Mouse (Mus musculus) hindbrain, embryonic 11.5 days (tissue): ENCODE data around the gene Sept8. TPM values are rescaled to one million over a fixed set of nuclear protein-coding genes. Genes with fewer than 3 reads are reported as not detected.

Experiments used
- ATAC-seq: fragments of 200-750 bp; cut with Nextera tagmentation; 2 replicates; pipeline ENCODE4 v1.8.0; 2017; ENCODE audit warnings: mild to moderate bottlenecking, moderate TSS enrichment, moderate library complexity; ENCODE audit not compliant: low FRiP score
- DNase-seq: peaks from one replicate; pipeline ENCODE4 v3.0.0-alpha.2; 2015; ENCODE audit warnings: low spot score
- H3K27ac ChIP-seq: fragments of 300-500 bp; sonication (generic); 2 replicates; pipeline ENCODE4 v1.5.1; 2014; ENCODE audit warnings: mild to moderate bottlenecking, low read depth, low read length
- H3K27me3 ChIP-seq: fragments of 300-500 bp; sonication (generic); 2 replicates; pipeline ENCODE4 v1.6.1; 2014; ENCODE audit warnings: mild to moderate bottlenecking, low read length, moderate library complexity, mixed read lengths; ENCODE audit not compliant: control insufficient read depth, insufficient read depth
- H3K36me3 ChIP-seq: fragments of 300-500 bp; sonication (generic); 2 replicates; pipeline ENCODE4 v1.6.1; 2014; ENCODE audit warnings: mild to moderate bottlenecking, low read length, moderate library complexity, mixed read lengths; ENCODE audit not compliant: control insufficient read depth, insufficient read depth
- H3K4me1 ChIP-seq: fragments of 300-500 bp; sonication (generic); replicated peaks from 2 replicates; pipeline ENCODE4 v1.6.1; 2014; ENCODE audit warnings: low read length, mixed read lengths; ENCODE audit not compliant: control insufficient read depth, insufficient read depth
- H3K4me2 ChIP-seq: fragments of 300-500 bp; sonication (generic); replicated peaks from 2 replicates; pipeline ENCODE4 v1.6.1; 2014; ENCODE audit warnings: mild to moderate bottlenecking, low read depth, low read length
- H3K4me3 ChIP-seq: fragments of 300-500 bp; sonication (generic); 2 replicates; pipeline ENCODE4 v1.5.1; 2014; ENCODE audit warnings: low read depth, low read length
- H3K9ac ChIP-seq: fragments of 300-500 bp; sonication (generic); 2 replicates; pipeline ENCODE4 v1.6.1; 2014; ENCODE audit warnings: low read depth, low read length
- H3K9me3 ChIP-seq: fragments of 300-500 bp; sonication (generic); 2 replicates; pipeline ENCODE4 v1.6.1; 2016; ENCODE audit warnings: low read length; ENCODE audit not compliant: control insufficient read depth
- WGBS: fragments of 180-500 bp; shearing (Covaris S2); extraction: QIAGEN DNeasy Blood & Tissue Kit; methylation state at CpG from one replicate; pipeline ENCODE4 v1.1.7; 2014; 5-methylcytosine and 5-hydroxymethylcytosine counted together
- polyA plus RNA-seq: library from polyadenylated mRNA; unstranded; fragments of >200 nt; fragmentation: Nextera tagmentation; extraction: Ambion mirVana; gene quantifications from 2 replicates; pipeline ENCODE4 v1.2.1, GENCODE M21; 2014

The Sept8 gene
- polyA plus RNA-seq = 13.5 and 15.8 TPM in 2 replicates

DNA sequence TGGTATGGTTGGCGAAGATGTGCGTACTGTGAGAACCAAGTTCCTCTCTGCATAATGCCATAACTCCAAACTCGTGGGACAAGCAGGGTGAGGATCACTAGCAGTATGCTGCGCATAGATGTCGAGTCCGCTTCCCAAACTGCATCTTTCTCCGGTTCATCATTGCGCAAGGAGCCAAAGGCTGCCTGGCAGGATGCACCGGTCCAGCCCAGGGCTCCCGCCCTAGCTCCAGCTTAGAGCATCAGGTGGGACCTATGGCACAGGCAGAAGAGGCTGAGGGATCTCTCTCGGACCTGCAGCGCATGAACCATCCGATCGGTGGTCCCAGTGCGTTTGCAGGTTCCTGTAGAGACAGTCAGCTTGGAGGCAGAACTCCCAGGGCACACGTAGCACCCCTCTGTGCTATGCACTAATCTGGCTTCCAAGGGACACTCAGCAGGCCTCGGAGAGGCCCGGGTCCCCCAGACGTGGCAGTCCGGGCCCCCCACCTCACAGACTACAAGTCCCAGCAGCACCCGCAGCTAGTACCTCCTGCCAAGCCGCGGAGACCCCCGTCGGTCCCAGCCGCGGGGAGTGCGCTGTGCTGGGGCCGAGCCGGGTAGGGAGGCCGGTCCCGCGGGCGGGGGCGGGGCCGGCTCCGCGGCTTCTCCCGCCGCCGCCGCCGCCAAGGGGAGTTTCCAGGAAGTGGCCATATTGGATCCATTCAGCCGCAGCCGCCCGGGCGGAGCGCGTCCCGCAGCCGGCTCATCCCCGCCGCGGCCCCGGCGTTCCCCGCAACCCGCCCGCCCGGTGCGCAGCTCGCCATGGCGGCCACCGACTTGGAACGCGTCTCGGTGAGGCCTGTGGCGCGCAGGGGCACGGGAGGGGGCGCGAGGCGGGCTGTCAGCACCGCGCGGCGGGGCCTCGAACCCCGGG lies at the start of gene Sept8:
Gene Sept8, plus strand, starts transcription at position 51 of the 915 bp plus-strand sequence.
- Histone ChIP-seq H3K4me3 (peak within 1 kb of the TSS; percentile 79), H3K9ac (peak within 1 kb of the TSS; percentile 80), H3K27ac (no peak within 1 kb of the TSS), H3K27me3 (peaks cover 15% of the 10 kb centered on the region), H3K4me2 (peak within 1 kb of the TSS; percentile 84), H3K4me1 (peaks cover 3% of the 10 kb centered on the region), H3K36me3 (no peaks in the 10 kb centered on the region), H3K9me3 (no peaks in the 10 kb centered on the region)
- DNase-seq (peak; percentile 69), ATAC-seq (peak; percentile 80)
- 3% methylated on average over 78 of the region's 79 CpGs for WGBS

DNA sequence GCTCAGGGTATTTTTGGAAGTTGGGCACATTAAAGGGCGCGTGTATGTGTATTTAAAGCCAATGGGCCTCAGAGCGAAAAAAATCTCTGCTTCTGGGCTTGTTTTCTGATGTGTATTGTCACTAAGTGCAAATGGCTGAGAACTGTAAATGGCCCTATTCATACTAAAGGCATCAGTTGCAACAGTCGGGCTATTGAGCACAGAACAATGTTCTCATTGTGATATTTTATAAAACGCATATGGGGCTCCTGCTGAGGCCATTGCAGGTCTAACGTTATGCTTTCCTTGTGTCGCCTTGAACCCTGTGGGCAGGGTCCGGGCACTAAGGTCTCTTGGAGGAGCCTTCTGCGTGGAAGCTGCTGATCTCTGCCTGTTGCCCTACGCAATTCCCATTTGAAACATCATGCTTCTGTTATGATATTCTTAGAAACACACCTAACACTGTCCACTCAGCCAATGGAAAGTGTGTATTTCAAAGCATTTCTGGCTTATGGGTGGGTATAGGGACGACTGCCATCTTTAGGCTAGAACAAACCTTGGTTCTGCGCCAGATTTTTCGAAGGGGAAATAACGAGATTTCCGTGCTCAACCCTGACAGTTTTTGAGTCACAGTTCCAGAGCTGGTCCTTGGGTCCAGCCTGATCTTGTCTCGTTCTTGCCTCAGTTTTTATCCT lies 49.6 kb upstream of the Sept8 start:
- no peak for ATAC-seq
- Histone ChIP-seq H3K4me1 (peaks cover 6% of the 10 kb centered on the region; the same call in 1 of the 2 replicates), H3K9me3 (no peaks in the 10 kb centered on the region), H3K27me3 (peaks cover 46% of the 10 kb centered on the region), H3K27ac (no peak overlapping the region), H3K4me3 (no peak overlapping the region), H3K9ac (no peak overlapping the region), H3K4me2 (no peak overlapping the region; the same call in 1 of the 2 replicates), H3K36me3 (no peaks in the 10 kb centered on the region)
- DNase-seq = no peak
- WGBS = 40% methylated on average over 16 of the region's 16 CpGs

DNA sequence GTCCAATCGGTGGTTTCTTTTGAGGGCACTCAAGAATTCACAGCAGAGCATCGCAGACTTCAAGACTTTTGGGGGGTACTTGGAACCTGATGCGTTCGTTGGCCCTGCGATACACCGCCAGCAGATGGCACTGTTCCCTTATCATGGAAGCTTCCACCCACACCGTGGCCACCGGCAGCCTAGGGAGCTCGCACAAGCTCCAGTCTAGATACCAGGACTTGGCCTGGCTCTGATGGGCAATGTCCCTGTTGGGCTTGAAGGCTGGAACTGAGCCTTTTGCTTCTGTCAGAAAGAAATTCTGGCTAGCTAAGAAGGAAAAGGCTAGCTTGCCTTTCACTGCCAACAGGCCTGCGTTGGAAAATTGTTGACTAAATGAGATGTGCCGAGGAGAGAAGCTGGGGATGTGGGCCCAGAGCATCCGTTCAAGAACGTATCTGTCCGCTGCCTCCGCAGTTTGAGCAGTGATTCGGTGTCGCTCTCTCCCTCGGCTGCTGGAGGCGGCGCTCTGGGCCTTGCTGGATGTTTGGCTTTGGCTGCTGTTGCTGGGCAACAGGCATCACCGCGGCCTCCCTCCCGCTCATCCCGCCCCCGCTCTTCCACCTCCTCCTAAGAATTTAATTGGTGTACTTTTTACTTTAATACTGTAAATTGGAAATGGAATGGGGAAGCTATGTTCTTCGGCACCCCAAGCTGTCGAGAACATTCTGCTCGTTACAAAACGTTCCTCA lies 48.9 kb upstream of the Sept8 start, which contains the start of gene Gm9837:
Gene Gm9837, minus strand, starts transcription at position 512 of the 728 bp plus-strand sequence.
- Histone ChIP-seq H3K9me3 (no peaks in the 10 kb centered on the region), H3K4me1 (peaks cover 6% of the 10 kb centered on the region; the same call in 1 of the 2 replicates), H3K27ac (no peak within 1 kb of the TSS), H3K4me2 (peak within 1 kb of the TSS; percentile 25), H3K36me3 (no peaks in the 10 kb centered on the region), H3K4me3 (no peak within 1 kb of the TSS), H3K9ac (no peak within 1 kb of the TSS), H3K27me3 (peaks cover 39% of the 10 kb centered on the region)
- 3% methylated on average over 29 of the region's 29 CpGs for WGBS
- ATAC-seq (peak; percentile 81), DNase-seq (peak; percentile 97)

DNA sequence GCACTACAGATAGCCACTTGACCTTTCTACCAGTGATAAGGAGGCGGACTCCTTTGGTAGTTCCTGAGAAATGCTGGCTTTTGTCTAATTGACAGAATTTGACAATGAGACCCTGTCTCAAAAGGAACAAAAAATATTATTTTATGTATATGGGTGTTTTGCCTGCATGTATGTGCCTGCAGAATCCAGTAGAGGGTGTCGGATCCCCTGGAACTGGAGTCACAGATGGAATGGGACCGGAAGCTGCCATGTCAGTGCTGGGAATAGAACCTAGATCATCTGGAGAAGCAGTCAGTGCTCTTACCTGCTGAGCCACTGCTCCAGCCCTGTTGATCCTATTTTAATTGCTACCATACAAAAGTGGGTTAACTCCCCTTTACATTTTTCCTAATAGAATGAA lies 46.3 kb upstream of the Sept8 start:
- H3K36me3 ChIP-seq = no peaks in the 10 kb centered on the region
- H3K9ac ChIP-seq = no peak overlapping the region
- H3K27me3 ChIP-seq = peaks cover 26% of the 10 kb centered on the region
- H3K4me1 ChIP-seq = peaks cover 8% of the 10 kb centered on the region; the same call in 1 of the 2 replicates
- 80% methylated on average over 3 of the region's 3 CpGs for WGBS
- DNase-seq (no peak), ATAC-seq (no peak)
- H3K4me2 ChIP-seq = no peak overlapping the region
- no peaks in the 10 kb centered on the region for H3K9me3 ChIP-seq
- H3K27ac ChIP-seq = no peak overlapping the region
- H3K4me3 ChIP-seq = no peak overlapping the region

DNA sequence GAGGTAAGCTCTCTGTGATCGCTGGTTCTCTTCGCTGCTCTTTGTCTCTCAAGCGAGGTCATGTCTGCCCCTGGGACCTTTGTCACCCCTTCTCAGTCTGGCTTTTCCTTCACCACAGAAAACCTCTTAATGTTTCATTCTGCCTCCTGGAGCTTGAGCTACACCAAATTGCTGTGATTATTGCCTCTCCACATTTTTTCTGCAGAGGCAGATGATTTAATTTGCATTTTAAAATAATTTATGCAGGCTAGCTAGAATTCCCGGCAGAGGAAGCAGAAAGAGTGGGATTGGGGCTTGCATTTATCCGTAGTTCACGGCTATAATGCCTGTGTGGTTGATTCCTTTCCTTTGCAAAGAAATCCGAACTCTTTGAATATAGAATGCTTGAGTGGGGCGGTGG lies 43.4 kb upstream of the Sept8 start:
- DNase-seq = peak; percentile 44
- H3K9me3 ChIP-seq = no peaks in the 10 kb centered on the region
- no peak overlapping the region for H3K4me3 ChIP-seq
- peak overlapping the region; percentile 36; the same call in 1 of the 2 replicates for H3K27ac ChIP-seq
- no peaks in the 10 kb centered on the region for H3K36me3 ChIP-seq
- 0 out of 2 replicates have a peak overlapping the region, but pooled peaks have one; percentile 19 for H3K4me2 ChIP-seq
- 23% methylated on average over 8 of the region's 8 CpGs for WGBS
- H3K9ac ChIP-seq = no peak overlapping the region
- no peak for ATAC-seq
- peaks cover 11% of the 10 kb centered on the region for H3K4me1 ChIP-seq
- peaks cover 51% of the 10 kb centered on the region for H3K27me3 ChIP-seq

DNA sequence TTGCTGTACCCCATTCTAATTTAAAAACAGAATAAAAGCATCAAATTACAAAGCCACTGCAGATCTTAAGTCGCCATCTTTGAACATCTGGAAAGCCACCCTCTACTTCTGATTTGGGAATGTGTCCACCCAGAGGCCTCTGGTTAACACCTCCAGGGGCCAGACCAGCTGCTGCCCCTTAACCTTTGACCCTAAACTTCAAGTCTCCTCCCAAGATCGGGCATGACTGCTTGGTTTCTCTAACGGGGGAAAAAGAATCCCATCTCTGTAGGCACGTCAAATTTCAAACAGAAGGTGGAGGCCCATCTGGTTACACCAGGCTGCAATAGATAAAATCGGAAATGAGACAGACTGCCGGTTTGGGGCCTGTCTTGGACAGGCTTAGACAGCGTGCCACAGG lies 41.2 kb upstream of the Sept8 start:
- no peak for ATAC-seq
- no peak overlapping the region for H3K4me3 ChIP-seq
- no peak overlapping the region for H3K9ac ChIP-seq
- no peaks in the 10 kb centered on the region for H3K36me3 ChIP-seq
- no peaks in the 10 kb centered on the region for H3K9me3 ChIP-seq
- DNase-seq = peak; percentile 16
- peaks cover 11% of the 10 kb centered on the region for H3K4me1 ChIP-seq
- peaks cover 57% of the 10 kb centered on the region for H3K27me3 ChIP-seq
- H3K27ac ChIP-seq = no peak overlapping the region
- whole genome bisulfite sequencing = 32% methylated on average over 7 of the region's 7 CpGs
- H3K4me2 ChIP-seq = no peak overlapping the region

DNA sequence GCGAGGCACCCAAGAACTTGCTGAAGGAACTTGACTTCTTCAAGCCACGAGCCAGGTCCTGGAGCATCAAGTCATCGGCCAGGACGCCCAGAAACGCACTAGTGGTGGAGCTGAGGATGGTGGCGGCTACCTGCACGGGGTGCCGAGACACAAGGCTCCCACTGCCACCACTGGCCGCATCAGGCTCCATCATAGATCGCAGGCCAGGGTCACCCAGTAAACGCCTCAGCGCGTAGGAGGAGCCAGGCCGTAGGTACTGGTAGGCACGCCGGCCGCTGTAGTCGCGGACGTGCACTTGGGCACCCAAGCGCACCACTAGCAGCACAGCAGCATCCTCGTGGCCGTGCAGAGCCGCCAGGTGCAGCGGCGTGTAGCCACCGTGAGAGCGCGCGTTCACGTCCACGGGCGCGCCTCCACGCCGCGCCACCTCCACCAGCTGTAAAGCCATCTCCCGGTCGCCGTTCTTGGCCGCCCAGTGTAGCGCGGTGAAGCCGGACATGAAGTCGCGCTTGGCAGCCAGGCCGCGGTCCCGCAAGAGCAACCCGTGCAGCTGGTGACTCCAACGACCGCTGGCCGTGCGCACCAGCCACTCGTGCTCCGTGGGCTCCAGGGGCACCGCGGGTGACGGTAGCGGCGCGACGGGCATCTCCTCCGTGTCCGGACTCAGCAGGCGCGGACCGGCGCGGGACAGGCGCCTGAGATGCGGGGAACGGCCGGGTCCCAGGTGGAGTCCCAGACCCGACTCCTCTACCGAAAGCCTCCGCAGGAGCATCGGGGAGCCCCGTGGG lies 40.5 kb upstream of the Sept8 start:
- Histone ChIP-seq H3K27me3 (peaks cover 61% of the 10 kb centered on the region), H3K36me3 (no peaks in the 10 kb centered on the region), H3K4me1 (peaks cover 11% of the 10 kb centered on the region), H3K9me3 (no peaks in the 10 kb centered on the region), H3K27ac (no peak overlapping the region), H3K4me3 (peak overlapping the region; percentile 39), H3K9ac (no peak overlapping the region), H3K4me2 (peak overlapping the region; percentile 55)
- WGBS = 5% methylated on average over 79 of the region's 79 CpGs
- no peak for ATAC-seq
- DNase-seq = peak; percentile 55
